Mouse (Mus musculus) erythroblast, embryonic 14.5 days (primary cell): ENCODE data around the gene Abcc5.

Source experiments
- GATA1 ChIP-seq: IDR thresholded peaks from 2 replicates; pipeline ENCODE4 v1.6.1; 2012; ENCODE audit warnings: low read length, inconsistent platforms, mixed read lengths
- TAL1 ChIP-seq: IDR thresholded peaks from 3 replicates; pipeline ENCODE4 v1.6.1; 2012; ENCODE audit warnings: low read length, inconsistent platforms, mixed read lengths

GRCm38 (mm10) chr16:20442871-20443270 is 16.7 kb upstream of the Abcc5 start:
- TF ChIP-seq GATA1 (no peak), TAL1 (no peak)
